Mouse (Mus musculus) small intestine, adult 2 months (tissue): ENCODE results near the gene Tcf12. TPM values are rescaled to one million over a fixed set of nuclear protein-coding genes. Genes with fewer than 3 reads are reported as not detected.

ENCODE experiments used
- H3K27ac ChIP-seq: fragments of 200-500 bp; 2 replicates; pipeline ENCODE4 v1.5.1; 2012; ENCODE audit warnings: low read depth, low read length, control low read depth, inconsistent platforms; ENCODE audit not compliant: insufficient read depth
- H3K27me3 ChIP-seq: fragments of 200-500 bp; 2 replicates; pipeline ENCODE4 v1.6.1; 2012; ENCODE audit warnings: mild to moderate bottlenecking, moderate library complexity, low read length, inconsistent platforms; ENCODE audit not compliant: control insufficient read depth, insufficient read depth
- H3K36me3 ChIP-seq: fragments of 200-500 bp; 2 replicates; pipeline ENCODE4 v1.6.1; 2012; ENCODE audit warnings: mild to moderate bottlenecking, low read length, control low read depth, inconsistent platforms; ENCODE audit not compliant: control insufficient read depth, insufficient read depth
- H3K4me1 ChIP-seq: fragments of 200-500 bp; 2 replicates; pipeline ENCODE4 v1.6.1; 2012; ENCODE audit warnings: low read length, inconsistent platforms, mixed read lengths; ENCODE audit not compliant: control insufficient read depth, insufficient read depth, insufficient read length
- H3K4me3 ChIP-seq: fragments of 200-500 bp; 2 replicates; pipeline ENCODE4 v1.5.1; 2012; ENCODE audit warnings: low read depth, mild to moderate bottlenecking, control low read depth, inconsistent platforms, low read length, moderate library complexity
- CTCF ChIP-seq: fragments of 200-500 bp; IDR thresholded peaks from 2 replicates; pipeline ENCODE4 v1.5.1; 2012; ENCODE audit warnings: low read depth, mild to moderate bottlenecking, control low read depth, inconsistent platforms, low read length, moderate library complexity, mixed read lengths; ENCODE audit not compliant: insufficient replicate concordance, insufficient read length; ENCODE audit errors: extremely low read depth
- POLR2A ChIP-seq: fragments of 200-500 bp; IDR thresholded peaks from 2 replicates; pipeline ENCODE4 v1.6.1; 2012; ENCODE audit warnings: low read depth, mild to moderate bottlenecking, control low read depth, inconsistent platforms, low read length, moderate library complexity
- WGBS: fragments of 180-500 bp; shearing (Covaris S2); methylation state at CpG from one replicate; pipeline ENCODE4 v1.1.7; 2018; 5-methylcytosine and 5-hydroxymethylcytosine counted together
- polyA plus RNA-seq: library from polyadenylated mRNA; depleted of rRNA; stranded (reverse); fragments of >200 nt; gene quantifications from 2 replicates; pipeline ENCODE4 v1.2.3, GENCODE M21; 2012

Tcf12 gene
- polyA plus RNA-seq, 1 experiment, result 30.2 TPM

- H3K36me3 ChIP-seq, result no peaks in the 10 kb centered on the region
- no peak overlapping the region for H3K27ac ChIP-seq
- no peak for TF ChIP-seq CTCF
- TF ChIP-seq POLR2A, result no peak
- H3K27me3 ChIP-seq, result no peaks in the 10 kb centered on the region
- no peaks in the 10 kb centered on the region for H3K4me1 ChIP-seq
- WGBS, result 88% methylated on average over 4 of the region's 4 CpGs
- no peak overlapping the region for H3K4me3 ChIP-seq
Measured at GRCm38 (mm10) chr9:71964039-71964438, 147.6 kb downstream of the Tcf12 start.

GRCm38 (mm10) chr9:71960026-71960396 is 151.7 kb downstream of the Tcf12 start:
- Histone ChIP-seq H3K27me3 (no peaks in the 10 kb centered on the region), H3K4me1 (no peaks in the 10 kb centered on the region), H3K4me3 (no peak overlapping the region), H3K36me3 (no peaks in the 10 kb centered on the region), H3K27ac (no peak overlapping the region)
- no peak for TF ChIP-seq CTCF
- TF ChIP-seq POLR2A, result no peak

- TF ChIP-seq POLR2A, result no peak
- TF ChIP-seq CTCF, result no peak
- H3K4me1 ChIP-seq, result no peaks in the 10 kb centered on the region
- H3K27me3 ChIP-seq, result no peaks in the 10 kb centered on the region
- H3K27ac ChIP-seq, result no peak overlapping the region
- WGBS, result 64% methylated on average over 11 of the region's 11 CpGs
- no peaks in the 10 kb centered on the region for H3K36me3 ChIP-seq
- H3K4me3 ChIP-seq, result no peak overlapping the region
Measured at GRCm38 (mm10) chr9:71959259-71960025, 152.2 kb downstream of the Tcf12 start.

- TF ChIP-seq POLR2A (no peak), CTCF (no peak)
- H3K4me1 ChIP-seq, result peaks cover 4% of the 10 kb centered on the region; the same call in 1 of the 2 replicates
- H3K27ac ChIP-seq, result no peak overlapping the region
- no peak overlapping the region for H3K4me3 ChIP-seq
- H3K27me3 ChIP-seq, result no peaks in the 10 kb centered on the region
- 43% methylated on average over 2 of the region's 2 CpGs for WGBS
- H3K36me3 ChIP-seq, result no peaks in the 10 kb centered on the region
Measured at GRCm38 (mm10) chr9:71953217-71953616, 158.5 kb downstream of the Tcf12 start.

- WGBS, result 71% methylated on average over 1 of the region's 1 CpGs
- no peak overlapping the region for H3K27ac ChIP-seq
Measured at GRCm38 (mm10) chr9:71952621-71953076, 159.0 kb downstream of the Tcf12 start.

GRCm38 (mm10) chr9:71951926-71952325 is 159.7 kb downstream of the Tcf12 start:
- no peaks in the 10 kb centered on the region for H3K27me3 ChIP-seq
- 77% methylated on average over 2 of the region's 2 CpGs for WGBS
- no peak for TF ChIP-seq CTCF
- no peak for TF ChIP-seq POLR2A
- H3K4me1 ChIP-seq, result peaks cover 4% of the 10 kb centered on the region; the same call in 1 of the 2 replicates
- H3K27ac ChIP-seq, result no peak overlapping the region
- 0 out of 2 replicates have a peak, but pooled peaks cover 3% of the 10 kb centered on the region for H3K36me3 ChIP-seq
- H3K4me3 ChIP-seq, result no peak overlapping the region

More at GRCm38 (mm10) chr9:71952621-71953076, 159.0 kb downstream of the Tcf12 start:
- peaks cover 4% of the 10 kb centered on the region; the same call in 1 of the 2 replicates for H3K4me1 ChIP-seq
- TF ChIP-seq POLR2A (no peak), CTCF (no peak)
- H3K36me3 ChIP-seq, result 0 out of 2 replicates have a peak, but pooled peaks cover 2% of the 10 kb centered on the region
- no peak overlapping the region for H3K4me3 ChIP-seq
- H3K27me3 ChIP-seq, result no peaks in the 10 kb centered on the region

- H3K27ac ChIP-seq, result no peak overlapping the region
- TF ChIP-seq CTCF (no peak), POLR2A (no peak)
- 0 out of 2 replicates have a peak, but pooled peaks cover 3% of the 10 kb centered on the region for H3K36me3 ChIP-seq
- peaks cover 4% of the 10 kb centered on the region; the same call in 1 of the 2 replicates for H3K4me1 ChIP-seq
- no peaks in the 10 kb centered on the region for H3K27me3 ChIP-seq
- no peak overlapping the region for H3K4me3 ChIP-seq
- WGBS, result 72% methylated on average over 4 of the region's 4 CpGs
Measured at GRCm38 (mm10) chr9:71951341-71951740, 160.3 kb downstream of the Tcf12 start.
